Mouse (Mus musculus) T-helper 1 cell (primary cell): ENCODE data around the gene Resp18.

Source experiments
- in situ Hi-C: fragments of 300-600 bp; cut with MboI, MseI; formaldehyde crosslinking; loops from one replicate; pipeline ENCODE4 v1.15.1; 2025; ENCODE audit warnings: high pct_unique_total_duplicates

Resp18 gene

DNA sequence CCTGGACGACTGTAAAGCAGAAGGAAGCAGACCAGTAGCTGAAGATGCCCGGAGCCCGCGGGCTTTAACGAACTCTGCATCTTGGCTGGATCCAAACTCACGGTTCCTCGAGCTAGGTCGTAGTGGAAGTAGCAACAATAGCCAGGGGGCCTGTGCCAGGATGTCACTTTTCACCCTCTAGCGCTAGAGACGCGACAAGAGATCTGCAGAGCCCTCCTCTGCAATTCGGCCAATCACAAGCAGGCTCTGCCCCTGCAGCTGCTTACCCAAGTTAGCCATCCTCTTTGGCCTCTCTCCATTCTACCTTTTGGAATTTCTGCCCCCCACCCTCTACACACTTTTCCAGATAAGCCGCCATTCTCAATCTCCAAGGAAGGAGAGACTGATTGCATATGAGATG, at the start of gene Resp18:
TSS of gene Resp18 (minus strand) at position 188 of the 400 bp plus-strand sequence.
- in situ Hi-C loops = loop anchor here (10.0 kb wide), 1 partner anchor 723 kb away; no protein-coding TSS in a partner anchor

DNA sequence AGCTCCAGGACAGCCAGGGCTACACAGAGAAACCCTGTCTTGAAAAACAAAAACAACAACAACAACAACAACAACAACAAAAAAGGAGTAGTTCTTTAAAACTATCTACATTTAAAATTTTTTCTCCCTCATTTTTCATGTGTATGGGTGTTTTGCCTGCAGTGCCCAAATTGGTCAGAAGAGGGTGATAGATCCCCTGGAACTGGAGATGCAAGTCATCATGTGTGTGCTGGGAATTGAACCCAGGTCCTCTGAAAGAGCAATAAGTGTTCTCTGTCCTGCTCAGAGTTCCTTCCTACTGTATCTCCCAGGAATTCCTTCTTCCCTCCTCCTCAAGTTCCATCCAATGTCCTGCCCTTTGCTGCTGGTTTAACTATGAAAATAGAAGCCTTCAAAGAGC, 49.2 kb upstream of the Resp18 start:
- in situ Hi-C loops = no loop called here

DNA sequence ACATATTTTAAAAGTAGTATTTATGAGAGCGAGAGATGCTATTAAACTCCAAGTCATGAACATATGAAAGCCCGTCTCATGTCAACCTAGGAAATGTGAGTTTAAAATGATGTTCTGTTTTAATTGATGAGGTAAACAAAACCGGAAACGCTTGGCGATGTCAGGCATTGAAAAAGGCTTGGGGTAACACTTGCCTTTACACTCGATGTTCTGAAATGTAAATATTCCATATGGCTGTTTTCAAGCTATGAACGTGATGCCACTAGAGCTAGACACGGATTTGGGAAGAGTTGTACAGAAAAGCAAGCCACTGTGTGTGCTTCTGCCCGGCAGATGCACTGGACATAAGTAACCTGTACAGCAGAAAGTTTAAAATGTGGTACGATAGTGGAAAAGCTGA, 41.0 kb upstream of the Resp18 start:
- in situ Hi-C loops = loop anchor here (5.0 kb wide), 1 partner anchor 102 kb away; the partner anchor contains the start of gene Tuba4a

DNA sequence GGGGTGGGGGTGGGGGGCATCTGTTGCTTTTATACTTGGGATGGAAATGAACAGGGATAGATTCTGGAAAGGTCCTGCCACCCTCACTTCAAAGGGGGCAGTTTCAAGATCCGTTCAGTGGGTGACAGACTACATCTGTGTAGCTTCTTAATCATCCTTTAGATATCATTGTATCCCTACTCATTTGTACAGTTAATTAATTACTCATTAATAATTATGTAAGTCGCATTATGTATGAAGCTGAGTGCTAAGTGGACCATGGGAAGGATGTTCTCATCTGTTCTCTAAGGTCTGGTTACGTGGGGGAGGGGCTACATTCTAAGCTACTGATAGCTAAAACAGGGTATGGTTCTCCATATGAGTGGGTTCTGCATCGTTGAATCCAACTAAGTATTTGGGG, 40.5 kb upstream of the Resp18 start:
- in situ Hi-C loops = loop anchor here (5.0 kb wide), 1 partner anchor 101 kb away; the partner anchor contains the start of gene Tuba4a

DNA sequence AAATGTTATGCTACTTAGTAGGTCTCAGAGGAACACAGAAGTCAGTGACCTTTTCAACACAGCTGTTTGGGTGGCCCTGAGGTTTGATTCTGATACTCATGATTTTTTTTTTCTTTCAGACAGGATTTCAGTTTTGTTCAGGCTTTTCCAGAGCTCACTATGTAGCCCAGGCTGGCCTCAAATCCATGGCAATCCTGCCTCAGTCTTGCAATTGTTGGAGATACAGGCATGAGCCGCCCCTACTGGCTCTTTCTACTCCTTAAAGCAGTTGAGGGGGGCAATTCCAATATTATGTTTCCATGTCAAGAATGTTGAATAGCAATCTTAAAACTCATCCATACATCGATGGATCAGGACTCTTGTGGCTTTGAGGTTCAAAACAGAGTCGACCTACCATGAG, 40.1 kb upstream of the Resp18 start:
- in situ Hi-C loops = loop anchor here (5.0 kb wide), 1 partner anchor 101 kb away; the partner anchor contains the start of gene Tuba4a

DNA sequence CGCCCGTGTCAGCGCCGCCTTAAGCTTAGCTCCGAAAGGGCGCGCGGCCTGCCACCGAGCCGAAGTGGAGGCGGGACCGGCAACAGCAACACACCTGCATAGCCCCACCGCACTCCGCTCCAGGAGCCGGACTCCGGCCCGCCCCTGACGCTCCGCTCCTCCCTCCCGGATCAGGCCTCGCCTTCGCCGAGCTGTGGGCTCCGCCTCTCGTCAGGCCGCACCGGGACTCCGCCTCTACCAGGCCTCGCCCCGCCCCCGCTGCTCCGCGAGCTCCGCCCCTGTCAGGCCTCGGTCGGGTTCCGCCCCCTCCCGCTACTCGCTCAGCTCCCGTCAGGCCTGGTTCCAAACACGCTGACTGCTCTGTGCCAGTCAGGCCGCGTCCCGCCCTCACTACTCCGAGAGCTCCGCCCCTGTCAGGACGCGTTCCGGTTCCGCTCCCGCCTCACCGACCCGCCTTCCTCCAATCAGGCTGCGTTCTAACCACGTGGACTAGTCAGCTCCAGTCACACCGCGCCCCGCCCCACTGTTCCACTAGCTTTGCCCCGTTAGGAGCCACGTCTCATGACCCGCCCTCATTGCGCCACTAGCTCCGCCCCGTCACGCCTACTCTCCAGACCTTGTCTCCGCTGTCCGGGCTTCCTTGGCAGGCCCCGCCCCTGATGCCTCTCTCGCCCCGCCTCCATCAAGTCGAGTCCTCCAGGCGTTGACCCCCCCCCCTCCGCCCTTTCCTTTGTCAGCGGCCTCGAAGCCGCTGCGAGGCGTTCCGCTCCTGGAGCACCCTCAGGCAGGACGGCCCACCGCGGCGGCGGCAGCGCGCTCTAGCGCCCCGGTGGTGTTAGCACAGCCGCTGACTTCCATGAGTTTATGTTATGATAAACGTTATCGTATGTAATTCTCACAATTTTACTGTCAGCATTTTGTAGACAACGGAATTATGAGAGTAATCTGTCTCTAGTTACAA, 39.3 kb upstream of the Resp18 start, which contains the start of gene Dnpep:
TSS of gene Dnpep (minus strand) at position 750 of the 961 bp plus-strand sequence.
- in situ Hi-C loops = loop anchor here (5.0 kb wide), 1 partner anchor 100 kb away; the partner anchor contains the start of gene Tuba4a

DNA sequence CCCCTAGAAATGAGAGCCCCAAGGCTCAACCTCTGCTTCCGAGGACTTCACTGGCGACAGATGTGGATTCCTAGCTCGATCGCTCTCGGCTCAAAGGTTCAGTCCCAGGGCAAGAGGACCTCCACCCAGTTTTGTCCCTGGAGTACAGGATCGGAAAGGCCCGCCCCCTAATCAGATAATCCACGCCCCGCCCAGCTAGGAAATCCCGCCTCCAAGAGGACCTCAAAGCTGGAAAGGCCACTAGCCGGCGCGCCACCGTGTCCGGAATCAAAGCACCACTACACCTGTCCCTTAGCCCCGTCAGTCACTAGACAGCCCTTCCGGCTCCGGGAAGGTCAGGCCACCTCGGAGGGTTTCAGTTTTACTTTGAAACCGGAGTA, 38.6 kb upstream of the Resp18 start:
- in situ Hi-C loops = loop anchor here (5.0 kb wide), 1 partner anchor 100 kb away; the partner anchor contains the start of gene Tuba4a

DNA sequence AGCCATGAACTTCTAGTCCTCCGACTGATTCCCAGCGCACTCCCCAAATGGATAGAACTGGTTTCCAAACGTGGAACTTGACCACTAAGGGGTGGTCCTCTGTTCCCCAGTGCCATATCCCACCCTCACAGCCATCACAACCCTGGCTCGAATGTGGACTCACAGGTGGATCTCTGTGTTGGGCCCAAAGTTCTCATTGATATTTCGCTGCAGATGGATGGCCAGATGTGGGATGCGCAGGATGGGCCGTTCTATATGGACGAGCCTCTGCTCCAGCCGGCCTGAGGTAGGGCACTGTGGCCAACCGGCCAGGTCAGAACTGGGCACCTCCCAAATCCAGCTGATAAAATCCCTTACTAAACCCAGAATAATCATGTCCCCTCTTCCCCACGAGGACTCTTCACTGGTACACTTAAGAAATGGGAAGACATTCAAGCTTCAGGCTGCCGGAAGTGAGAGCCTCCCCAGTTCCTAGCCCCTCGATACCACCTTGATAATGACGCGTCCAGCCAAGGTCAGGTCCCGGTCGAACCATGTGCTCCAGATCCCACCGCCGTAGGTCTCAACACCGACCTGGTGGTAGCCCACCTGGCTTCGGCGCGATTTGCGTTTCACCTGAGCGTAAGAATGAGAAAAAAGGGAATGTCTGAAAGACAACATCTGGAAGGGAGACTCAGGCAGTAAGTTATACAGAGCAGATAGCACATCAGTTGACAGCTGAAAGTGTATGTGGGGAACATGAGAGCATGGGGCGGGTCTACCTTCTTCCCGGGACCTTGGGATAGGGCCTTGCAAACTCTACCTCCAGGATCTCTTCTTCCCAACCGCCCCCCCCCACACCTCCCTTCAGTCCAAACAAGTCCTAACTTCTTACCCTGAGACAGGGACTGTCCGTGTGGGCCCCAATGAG, 37.5 kb upstream of the Resp18 start:
- in situ Hi-C loops = loop anchor here (5.0 kb wide), 1 partner anchor 98 kb away; the partner anchor contains the start of gene Tuba4a

DNA sequence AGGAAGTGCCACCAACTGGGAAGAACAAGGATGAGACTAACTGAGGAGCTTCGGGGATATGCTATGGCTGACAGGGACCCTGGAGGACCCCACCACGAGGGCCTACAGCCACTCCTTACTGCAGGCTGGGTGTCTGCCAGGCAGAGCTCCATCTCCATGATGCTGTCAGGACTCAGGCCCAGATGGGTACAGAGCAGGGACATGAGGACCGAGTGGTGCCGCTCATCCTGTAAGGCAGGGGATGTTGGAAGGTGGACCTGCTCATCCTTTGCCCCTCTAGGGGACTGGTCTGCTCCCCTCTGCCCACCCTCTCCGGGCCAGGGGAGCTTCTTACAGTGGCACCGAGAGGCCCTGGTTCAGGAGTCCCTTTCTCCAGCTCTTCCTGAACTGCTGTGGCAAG, 36.8 kb upstream of the Resp18 start:
- in situ Hi-C loops = loop anchor here (5.0 kb wide), 1 partner anchor 98 kb away; the partner anchor contains the start of gene Tuba4a

DNA sequence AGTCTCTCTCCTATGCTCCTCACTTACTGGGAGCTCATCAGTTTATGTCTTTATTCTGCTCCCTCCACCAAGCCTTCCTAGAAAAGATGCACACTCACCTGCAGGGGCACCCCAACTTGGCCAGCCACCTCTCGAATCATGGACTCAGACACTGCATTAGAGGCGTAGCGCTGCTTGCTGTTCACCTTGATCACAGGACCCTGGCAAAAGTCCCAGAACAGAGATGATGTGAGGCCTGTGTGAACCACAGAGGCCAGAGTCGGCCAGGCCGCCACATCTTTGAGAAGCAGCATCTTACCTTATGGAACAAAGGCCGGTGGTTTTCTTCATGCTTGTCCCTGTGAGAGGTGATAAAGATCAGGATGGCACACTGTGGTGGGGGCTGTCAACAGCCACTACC, 33.5 kb upstream of the Resp18 start:
- in situ Hi-C loops = loop anchor here (5.0 kb wide), 1 partner anchor 189 kb away; no protein-coding TSS in a partner anchor

DNA sequence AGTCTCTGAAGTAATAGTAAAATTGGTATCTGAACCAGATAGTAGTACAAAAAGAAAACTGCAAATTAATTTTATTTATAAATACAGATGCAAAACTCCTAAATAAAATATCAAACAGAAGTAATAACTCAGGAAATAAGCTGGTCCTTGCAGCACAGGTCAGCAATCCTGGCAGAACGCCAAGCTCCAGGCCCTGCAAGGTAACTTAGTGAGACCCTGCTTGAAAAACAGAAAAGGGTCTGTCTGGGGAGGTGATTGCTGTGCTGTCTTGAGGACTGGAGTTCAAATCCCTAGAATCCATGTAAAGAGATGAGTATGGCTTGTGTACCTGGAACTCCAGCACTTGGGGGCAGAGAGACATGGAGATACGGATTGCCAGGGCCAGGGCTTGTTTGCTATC, 26.4 kb upstream of the Resp18 start:
- in situ Hi-C loops = no loop called here

DNA sequence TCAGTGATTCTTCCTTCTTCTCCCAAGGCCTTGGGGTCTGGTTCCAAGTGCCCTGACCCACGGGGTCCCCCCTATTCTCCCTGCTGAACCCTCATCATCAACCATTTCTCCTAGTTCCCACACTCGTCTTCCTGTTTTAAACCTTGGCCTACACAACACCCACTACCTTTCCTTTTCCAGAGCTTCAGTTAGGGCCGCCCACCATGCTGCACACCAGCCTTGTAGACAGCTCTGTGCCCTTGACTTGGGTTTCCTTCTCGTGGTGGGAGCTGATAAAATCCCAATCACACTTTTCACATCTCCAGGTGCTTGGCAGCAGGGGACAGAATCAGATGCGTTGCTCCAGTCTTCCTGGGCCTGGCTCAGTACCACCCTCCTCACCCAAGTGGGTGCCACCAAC, 16.1 kb upstream of the Resp18 start:
- in situ Hi-C loops = no loop called here

DNA sequence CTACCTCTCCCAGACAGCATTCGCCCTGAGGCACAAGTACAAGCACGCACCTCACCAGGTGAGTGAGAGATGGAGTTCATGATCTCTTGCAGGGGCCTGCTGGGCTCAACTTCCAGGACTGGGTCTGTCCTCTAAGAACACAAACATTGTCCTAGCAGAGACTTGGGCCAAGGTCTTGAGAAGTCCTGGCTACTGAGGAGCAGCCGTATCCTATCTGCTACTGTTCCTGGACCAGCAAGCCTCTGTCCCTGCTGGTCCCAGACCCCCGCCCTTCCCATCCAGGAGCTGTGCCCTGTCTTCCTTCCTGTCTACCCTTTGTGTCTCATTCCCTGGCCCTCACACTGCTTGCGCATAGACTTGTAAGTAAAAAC, 15.1 kb upstream of the Resp18 start:
- in situ Hi-C loops = no loop called here

DNA sequence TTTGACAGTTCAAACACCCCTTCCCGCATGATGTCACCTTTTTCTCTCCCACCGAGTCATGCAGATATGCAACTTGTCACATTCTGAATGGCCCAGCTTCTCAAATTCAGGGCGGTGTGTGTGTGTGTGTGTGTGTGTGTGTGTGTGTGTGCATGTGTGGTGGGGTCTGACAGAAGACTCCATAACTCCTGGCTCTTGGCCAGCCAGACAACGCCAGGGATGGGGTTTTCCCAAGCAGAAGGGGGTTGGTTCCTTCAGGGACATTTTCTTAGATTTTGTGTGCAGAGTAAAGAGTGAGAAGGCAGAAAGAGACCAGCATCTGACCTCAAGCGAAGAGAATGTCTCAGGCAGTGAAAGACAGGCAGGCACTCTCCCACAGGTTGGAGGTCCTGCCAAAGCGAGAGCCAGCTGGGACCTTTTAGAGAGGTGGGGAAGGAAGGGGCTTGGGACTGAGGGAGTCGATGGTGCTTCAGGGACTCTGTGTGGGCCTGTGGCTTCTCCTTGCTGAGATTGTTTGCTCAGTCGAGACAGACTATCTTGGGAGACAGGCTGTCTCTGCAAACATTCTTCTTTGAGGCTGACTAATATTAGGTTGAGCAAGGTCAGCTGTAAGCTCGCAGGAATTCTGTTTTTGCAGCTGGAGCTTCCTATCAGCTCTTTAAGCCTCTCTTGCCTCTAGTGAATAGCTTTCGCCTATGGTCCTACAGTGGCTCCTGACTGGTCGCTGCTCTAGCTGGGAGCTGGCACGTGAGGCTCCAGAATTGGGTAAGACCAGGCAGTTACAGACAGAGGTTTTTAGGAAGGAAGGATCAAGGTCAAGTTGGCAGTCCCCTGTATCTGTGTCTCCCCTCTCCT, 14.5 kb upstream of the Resp18 start:
- in situ Hi-C loops = no loop called here

DNA sequence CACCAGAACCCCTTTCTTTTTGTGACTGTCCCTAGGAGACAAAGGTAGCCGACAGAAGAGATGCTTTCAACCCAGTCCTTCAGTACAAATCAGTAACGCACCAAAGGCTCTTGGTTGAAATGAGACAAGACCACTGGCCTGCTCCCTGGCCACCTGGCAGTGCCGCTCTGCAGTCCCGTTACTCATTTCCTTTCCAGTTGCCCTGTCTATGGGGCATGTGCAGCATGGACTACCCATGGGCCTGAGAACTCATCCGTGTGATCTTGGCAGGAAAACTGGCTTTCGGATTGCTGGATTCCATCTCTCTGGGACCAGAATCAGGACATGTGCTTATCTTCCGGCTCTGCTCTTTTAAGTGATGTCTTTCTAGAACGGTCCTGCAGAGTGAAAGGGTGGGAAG, 13.1 kb upstream of the Resp18 start:
- in situ Hi-C loops = no loop called here

DNA sequence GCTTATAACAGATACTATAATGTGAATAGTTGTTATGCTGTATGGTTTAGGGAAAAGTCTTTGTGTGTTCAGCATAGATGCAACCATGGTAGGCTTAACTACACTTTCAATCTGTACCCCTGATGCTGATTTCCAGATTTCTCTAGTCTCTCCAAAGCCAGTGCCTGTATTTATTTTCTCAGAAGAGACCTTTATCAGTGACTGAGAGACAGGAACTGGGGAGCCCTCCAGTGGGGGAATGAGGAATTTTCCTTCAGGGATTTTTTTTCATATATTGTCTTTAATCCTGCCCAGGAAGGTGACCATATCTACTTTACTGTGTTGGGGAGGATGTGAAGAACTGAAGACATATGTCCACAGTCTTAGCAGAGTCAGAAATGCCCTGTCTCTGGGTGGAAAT, 12.4 kb upstream of the Resp18 start:
- in situ Hi-C loops = no loop called here

DNA sequence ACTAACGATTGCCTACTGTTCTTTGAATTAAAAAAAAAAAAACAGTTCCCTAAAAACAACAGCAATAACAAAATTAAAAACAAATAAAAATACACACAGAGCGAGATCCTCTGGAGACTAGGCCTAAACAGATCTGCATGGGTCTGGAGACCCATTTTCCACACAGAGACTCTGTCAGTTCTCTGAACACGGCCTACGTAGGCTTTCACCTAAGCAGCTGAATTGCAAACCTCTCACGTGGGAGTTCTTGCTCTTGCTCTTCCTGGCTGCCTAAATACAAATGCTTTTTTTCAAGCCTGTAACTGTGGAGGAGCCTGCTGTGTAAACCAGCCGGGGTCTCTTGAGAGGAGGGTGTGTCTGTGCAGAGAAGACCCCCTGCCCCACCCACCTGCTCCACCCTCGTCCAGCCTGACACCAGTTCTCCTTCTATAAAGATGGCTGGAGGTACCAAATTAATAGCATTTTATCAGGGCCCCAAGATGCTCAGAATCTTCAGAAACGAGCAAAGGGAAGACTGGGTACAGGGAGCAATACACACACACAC, 11.7 kb upstream of the Resp18 start:
- in situ Hi-C loops = no loop called here

DNA sequence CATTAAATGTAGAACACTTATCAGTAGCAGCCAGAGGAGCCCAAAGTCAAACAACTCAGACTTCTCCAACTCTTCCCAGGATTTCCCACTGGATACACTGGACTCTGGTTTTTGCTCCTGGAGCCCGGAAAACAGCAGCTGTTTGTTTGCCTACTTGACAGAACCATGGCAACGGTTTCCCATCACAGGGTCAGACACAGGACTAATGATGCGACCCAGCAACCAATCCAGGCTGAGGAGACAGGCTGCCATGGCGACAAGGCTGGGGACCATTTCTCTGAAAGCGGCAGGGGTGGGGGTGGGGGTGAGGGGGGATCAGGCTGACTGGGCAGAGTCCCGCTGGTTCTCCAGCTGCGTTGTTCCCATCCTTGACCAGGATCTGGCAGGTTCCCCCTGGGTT, 11.2 kb upstream of the Resp18 start:
- in situ Hi-C loops = no loop called here

DNA sequence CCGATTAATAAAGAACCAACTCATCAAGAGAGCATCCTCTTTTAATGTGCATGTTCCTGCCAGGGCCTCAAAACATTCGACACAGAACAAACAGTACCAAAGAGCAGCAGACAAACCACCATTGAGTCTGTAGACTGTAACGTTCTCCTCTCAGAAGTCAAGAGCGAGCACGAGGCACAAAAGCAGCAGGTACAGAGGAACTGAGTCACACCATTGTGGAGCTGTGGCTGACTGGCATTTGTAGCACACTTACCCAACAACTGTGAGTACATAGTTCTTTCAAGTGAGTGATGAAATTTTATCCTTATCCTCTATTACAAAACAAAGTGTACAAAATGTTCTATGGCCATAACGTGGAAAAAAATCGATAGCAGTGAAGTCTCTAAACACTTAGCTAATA, 6.7 kb upstream of the Resp18 start:
- in situ Hi-C loops = no loop called here

DNA sequence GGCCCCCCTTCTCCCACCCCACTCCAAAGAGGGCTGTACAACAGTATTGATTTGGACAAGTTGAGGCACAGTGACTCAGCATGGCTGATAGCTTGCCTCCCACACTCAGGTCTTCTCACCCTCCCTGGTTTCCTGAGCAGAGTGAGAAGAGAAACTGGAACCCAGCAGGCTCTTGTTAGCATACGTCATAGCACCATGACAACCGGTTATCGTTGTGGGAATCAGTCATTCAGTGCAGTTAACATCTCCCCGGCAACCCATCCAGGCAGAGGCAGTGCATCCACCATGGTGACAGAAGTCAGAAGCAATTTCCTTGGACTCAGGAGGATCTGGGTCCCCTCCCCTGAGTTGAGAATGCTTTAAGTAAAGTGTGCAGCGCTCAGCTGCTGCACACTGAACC, 4.8 kb upstream of the Resp18 start:
- in situ Hi-C loops = no loop called here
